Mouse (Mus musculus) T-cell, adult 2 months (primary cell): ENCODE results near the gene Lrig2.
"Not testable (repeated sequence)": the region's sequence is repeated elsewhere in the genome, so short reads cannot be mapped to it uniquely, and the experiment has no call there.

ENCODE experiments used
- DNase-seq: peaks from one replicate; pipeline ENCODE4 v3.0.0; 2022; ENCODE audit warnings: low spot score

Gene Lrig2

GRCm38 (mm10) chr3:104431848-104432159 lies 79.9 kb downstream of the Lrig2 start:
- DNase-seq, result no peak

- no peak for DNase-seq
Observed at GRCm38 (mm10) chr3:104431156-104431847, 80.4 kb downstream of the Lrig2 start.

- not testable (repeated sequence) for DNase-seq
Observed at GRCm38 (mm10) chr3:104427354-104427753, 84.4 kb downstream of the Lrig2 start.

- DNase-seq, result no peak
Observed at GRCm38 (mm10) chr3:104424346-104424745, 87.4 kb downstream of the Lrig2 start.

- DNase-seq, result no peak
Observed at GRCm38 (mm10) chr3:104420929-104421328, 90.8 kb downstream of the Lrig2 start.

- no peak for DNase-seq
Observed at GRCm38 (mm10) chr3:104419990-104420389, 91.7 kb downstream of the Lrig2 start.

GRCm38 (mm10) chr3:104416806-104417205 lies 94.9 kb downstream of the Lrig2 start:
- DNase-seq, result no peak

- no peak for DNase-seq
Observed at GRCm38 (mm10) chr3:104412482-104412881, 99.2 kb downstream of the Lrig2 start.

- DNase-seq, result no peak
Observed at GRCm38 (mm10) chr3:104407506-104407905, 104.2 kb downstream of the Lrig2 start.

GRCm38 (mm10) chr3:104403582-104403981 lies 108.1 kb downstream of the Lrig2 start:
- no peak for DNase-seq

- no peak for DNase-seq
Observed at GRCm38 (mm10) chr3:104401176-104401575, 110.5 kb downstream of the Lrig2 start.

- DNase-seq, result no peak
Observed at GRCm38 (mm10) chr3:104400126-104400525, 111.6 kb downstream of the Lrig2 start.

GRCm38 (mm10) chr3:104399296-104400045 lies 112.2 kb downstream of the Lrig2 start:
- DNase-seq, result no peak

GRCm38 (mm10) chr3:104397316-104397715 lies 114.4 kb downstream of the Lrig2 start:
- DNase-seq, result no peak

GRCm38 (mm10) chr3:104396736-104397081 lies 115.0 kb downstream of the Lrig2 start:
- DNase-seq, result no peak

GRCm38 (mm10) chr3:104396067-104396735 lies 115.5 kb downstream of the Lrig2 start:
- no peak for DNase-seq

- no peak for DNase-seq
Observed at GRCm38 (mm10) chr3:104390072-104390471, 121.6 kb downstream of the Lrig2 start.

GRCm38 (mm10) chr3:104389449-104389848 lies 122.3 kb downstream of the Lrig2 start:
- no peak for DNase-seq

GRCm38 (mm10) chr3:104385587-104385986 lies 126.1 kb downstream of the Lrig2 start:
- DNase-seq, result no peak

GRCm38 (mm10) chr3:104383681-104384341 lies 127.9 kb downstream of the Lrig2 start:
- no peak for DNase-seq

- DNase-seq, result no peak
Observed at GRCm38 (mm10) chr3:104378228-104378627, 133.5 kb downstream of the Lrig2 start.

- no peak for DNase-seq
Observed at GRCm38 (mm10) chr3:104373907-104374306, 137.8 kb downstream of the Lrig2 start.

GRCm38 (mm10) chr3:104372374-104372773 lies 139.3 kb downstream of the Lrig2 start:
- no peak for DNase-seq
